Mouse (Mus musculus): Measurements from ENCODE around the gene Arl15. TPM values are rescaled to one million over a fixed set of nuclear protein-coding genes. Genes with fewer than 3 reads are reported as not detected.

Gene Arl15
- polyA plus RNA-seq, 1 experiment from 2014 or later = 3.7 TPM

GRCm38 (mm10) chr13:114124385-114124784, 330.1 kb downstream of the Arl15 start:
- H3K27me3 ChIP-seq (ENCODE audit: control insufficient read depth, insufficient read depth, low read length) = no peaks in the 10 kb centered on the region
- no peak overlapping the region for H3K27ac ChIP-seq (replicated peaks)
- TF ChIP-seq EP300 (optimal IDR thresholded peaks at IDR 0.05) = no peak
- TF ChIP-seq CTCF (IDR thresholded peaks at IDR 0.05; ENCODE audit: low read depth) = no peak
- no peak overlapping the region for H3K9ac ChIP-seq (ENCODE audit: low read length)
- no peak overlapping the region for H3K4me3 ChIP-seq (ENCODE audit: low read depth, low read length)
- DNase-seq (ENCODE audit: low spot score) (no peak), ATAC-seq (ENCODE audit: low FRiP score, low TSS enrichment) (no peak)
- 86% methylated on average over 10 of the region's 10 CpGs for WGBS
- no peaks in the 10 kb centered on the region for H3K4me1 ChIP-seq (replicated peaks; ENCODE audit: control insufficient read depth, insufficient read depth)
- no peaks in the 10 kb centered on the region for H3K36me3 ChIP-seq (ENCODE audit: control insufficient read depth, insufficient read depth, low read length)
- no peaks in the 10 kb centered on the region for H3K9me3 ChIP-seq (ENCODE audit: control insufficient read depth, low read length)
- no peak overlapping the region for H3K4me2 ChIP-seq (replicated peaks; ENCODE audit: low read depth)

- Histone ChIP-seq H3K4me1 (replicated peaks; ENCODE audit: control insufficient read depth, insufficient read depth) (no peaks in the 10 kb centered on the region), H3K9me3 (ENCODE audit: control insufficient read depth, low read length) (no peaks in the 10 kb centered on the region), H3K27ac (replicated peaks) (no peak overlapping the region), H3K36me3 (ENCODE audit: control insufficient read depth, insufficient read depth, low read length) (no peaks in the 10 kb centered on the region), H3K27me3 (ENCODE audit: control insufficient read depth, insufficient read depth, low read length) (no peaks in the 10 kb centered on the region), H3K4me3 (ENCODE audit: low read depth, low read length) (no peak overlapping the region), H3K9ac (ENCODE audit: low read length) (no peak overlapping the region), H3K4me2 (replicated peaks; ENCODE audit: low read depth) (no peak overlapping the region)
- no peak for DNase-seq (ENCODE audit: low spot score)
- WGBS = 65% methylated on average over 12 of the region's 12 CpGs
- TF ChIP-seq CTCF (IDR thresholded peaks at IDR 0.05; ENCODE audit: low read depth) (no peak), EP300 (optimal IDR thresholded peaks at IDR 0.05) (no peak)
- no peak for ATAC-seq (ENCODE audit: low FRiP score, low TSS enrichment)
Observed at GRCm38 (mm10) chr13:114124991-114125390, 330.7 kb downstream of the Arl15 start.

GRCm38 (mm10) chr13:114128366-114128765, 334.1 kb downstream of the Arl15 start:
- no peaks in the 10 kb centered on the region for H3K27me3 ChIP-seq (ENCODE audit: control insufficient read depth, insufficient read depth, low read length)
- no peak overlapping the region for H3K27ac ChIP-seq (replicated peaks)
- H3K4me3 ChIP-seq (ENCODE audit: low read depth, low read length) = no peak overlapping the region
- H3K4me1 ChIP-seq (replicated peaks; ENCODE audit: control insufficient read depth, insufficient read depth) = no peaks in the 10 kb centered on the region
- ATAC-seq (ENCODE audit: low FRiP score, low TSS enrichment) = no peak
- H3K4me2 ChIP-seq (replicated peaks; ENCODE audit: low read depth) = no peak overlapping the region
- H3K9me3 ChIP-seq (ENCODE audit: control insufficient read depth, low read length) = no peaks in the 10 kb centered on the region
- WGBS = 79% methylated on average over 2 of the region's 2 CpGs
- no peaks in the 10 kb centered on the region for H3K36me3 ChIP-seq (ENCODE audit: control insufficient read depth, insufficient read depth, low read length)
- no peak for DNase-seq (ENCODE audit: low spot score)
- TF ChIP-seq EP300 (optimal IDR thresholded peaks at IDR 0.05) (no peak), CTCF (IDR thresholded peaks at IDR 0.05; ENCODE audit: low read depth) (peak; percentile 40)
- no peak overlapping the region for H3K9ac ChIP-seq (ENCODE audit: low read length)

GRCm38 (mm10) chr13:114129986-114130385, 335.7 kb downstream of the Arl15 start:
- no peak for ATAC-seq (ENCODE audit: low FRiP score, low TSS enrichment)
- WGBS = 79% methylated on average over 11 of the region's 11 CpGs
- TF ChIP-seq CTCF (IDR thresholded peaks at IDR 0.05; ENCODE audit: low read depth) (no peak), EP300 (optimal IDR thresholded peaks at IDR 0.05) (no peak)

GRCm38 (mm10) chr13:114130566-114131319, 336.4 kb downstream of the Arl15 start:
- ATAC-seq (ENCODE audit: low FRiP score, low TSS enrichment) = no peak
- no peak for TF ChIP-seq CTCF (IDR thresholded peaks at IDR 0.05; ENCODE audit: low read depth)
- TF ChIP-seq EP300 (optimal IDR thresholded peaks at IDR 0.05) = no peak

More at GRCm38 (mm10) chr13:114129986-114130385, 335.7 kb downstream of the Arl15 start:
- Histone ChIP-seq H3K27ac (replicated peaks) (no peak overlapping the region), H3K36me3 (ENCODE audit: control insufficient read depth, insufficient read depth, low read length) (no peaks in the 10 kb centered on the region), H3K9me3 (ENCODE audit: control insufficient read depth, low read length) (no peaks in the 10 kb centered on the region), H3K9ac (ENCODE audit: low read length) (no peak overlapping the region), H3K4me3 (ENCODE audit: low read depth, low read length) (no peak overlapping the region), H3K4me2 (replicated peaks; ENCODE audit: low read depth) (no peak overlapping the region), H3K27me3 (ENCODE audit: control insufficient read depth, insufficient read depth, low read length) (no peaks in the 10 kb centered on the region), H3K4me1 (replicated peaks; ENCODE audit: control insufficient read depth, insufficient read depth) (no peaks in the 10 kb centered on the region)
- DNase-seq (ENCODE audit: low spot score) = no peak

GRCm38 (mm10) chr13:114138921-114139320, 344.6 kb downstream of the Arl15 start:
- no peaks in the 10 kb centered on the region for H3K4me1 ChIP-seq (replicated peaks; ENCODE audit: control insufficient read depth, insufficient read depth)
- H3K9ac ChIP-seq (ENCODE audit: low read length) = no peak overlapping the region
- no peak overlapping the region for H3K4me3 ChIP-seq (ENCODE audit: low read depth, low read length)
- H3K9me3 ChIP-seq (ENCODE audit: control insufficient read depth, low read length) = no peaks in the 10 kb centered on the region
- H3K27me3 ChIP-seq (ENCODE audit: control insufficient read depth, insufficient read depth, low read length) = no peaks in the 10 kb centered on the region
- no peak overlapping the region for H3K27ac ChIP-seq (replicated peaks)
- TF ChIP-seq CTCF (IDR thresholded peaks at IDR 0.05; ENCODE audit: low read depth) = no peak
- no peak for TF ChIP-seq EP300 (optimal IDR thresholded peaks at IDR 0.05)
- no peak for ATAC-seq (ENCODE audit: low FRiP score, low TSS enrichment)
- 84% methylated on average over 8 of the region's 8 CpGs for WGBS
- H3K36me3 ChIP-seq (ENCODE audit: control insufficient read depth, insufficient read depth, low read length) = no peaks in the 10 kb centered on the region
- DNase-seq (ENCODE audit: low spot score) = no peak
- H3K4me2 ChIP-seq (replicated peaks; ENCODE audit: low read depth) = no peak overlapping the region

More at GRCm38 (mm10) chr13:114130566-114131319, 336.4 kb downstream of the Arl15 start:
- H3K9ac ChIP-seq (ENCODE audit: low read length) = no peak overlapping the region
- H3K36me3 ChIP-seq (ENCODE audit: control insufficient read depth, insufficient read depth, low read length) = no peaks in the 10 kb centered on the region
- H3K4me3 ChIP-seq (ENCODE audit: low read depth, low read length) = no peak overlapping the region
- no peak for DNase-seq (ENCODE audit: low spot score)
- H3K9me3 ChIP-seq (ENCODE audit: control insufficient read depth, low read length) = no peaks in the 10 kb centered on the region
- H3K27me3 ChIP-seq (ENCODE audit: control insufficient read depth, insufficient read depth, low read length) = no peaks in the 10 kb centered on the region
- H3K27ac ChIP-seq (replicated peaks) = no peak overlapping the region
- WGBS = 44% methylated on average over 11 of the region's 11 CpGs
- no peak overlapping the region for H3K4me2 ChIP-seq (replicated peaks; ENCODE audit: low read depth)
- H3K4me1 ChIP-seq (replicated peaks; ENCODE audit: control insufficient read depth, insufficient read depth) = no peaks in the 10 kb centered on the region
